Mouse (Mus musculus): Measurements from ENCODE around the gene Pqbp1. TPM values are rescaled to one million over a fixed set of nuclear protein-coding genes. Genes with fewer than 3 reads are reported as not detected.

Pqbp1 gene
- polyA plus RNA-seq, 1 experiment from 2014 or later = 209 TPM

- no peak for ATAC-seq (ENCODE audit: low FRiP score, low read depth)
- H3K9me3 ChIP-seq = no peaks in the 10 kb centered on the region
- H3K27me3 ChIP-seq = no peaks in the 10 kb centered on the region
- no peak overlapping the region for H3K9ac ChIP-seq
- H3K4me2 ChIP-seq = no peak overlapping the region
- 45% methylated on average over 3 of the region's 3 CpGs for WGBS
- H3K27ac ChIP-seq (replicated peaks) = no peak overlapping the region
- peaks cover 7% of the 10 kb centered on the region; the same call in 1 of the 2 replicates for H3K36me3 ChIP-seq
- no peak overlapping the region for H3K4me3 ChIP-seq
- no peaks in the 10 kb centered on the region for H3K4me1 ChIP-seq (replicated peaks)
Measured at GRCm38 (mm10) chrX:7869826-7870225, 29.2 kb downstream of the Pqbp1 start.

- peaks cover 7% of the 10 kb centered on the region; the same call in 1 of the 2 replicates for H3K36me3 ChIP-seq
- H3K4me1 ChIP-seq (replicated peaks) = no peaks in the 10 kb centered on the region
- no peaks in the 10 kb centered on the region for H3K27me3 ChIP-seq
- no peak for ATAC-seq (ENCODE audit: low FRiP score, low read depth)
- WGBS = 44% methylated on average over 2 of the region's 2 CpGs
- H3K27ac ChIP-seq (replicated peaks) = no peak overlapping the region
- H3K9ac ChIP-seq = no peak overlapping the region
- H3K9me3 ChIP-seq = no peaks in the 10 kb centered on the region
- no peak overlapping the region for H3K4me2 ChIP-seq
- H3K4me3 ChIP-seq = no peak overlapping the region
Measured at GRCm38 (mm10) chrX:7868506-7868905, 30.6 kb downstream of the Pqbp1 start.

- Histone ChIP-seq H3K27me3 (no peaks in the 10 kb centered on the region), H3K36me3 (peaks cover 3% of the 10 kb centered on the region; the same call in 1 of the 2 replicates), H3K27ac (replicated peaks) (no peak overlapping the region), H3K4me1 (replicated peaks) (no peaks in the 10 kb centered on the region), H3K4me3 (no peak overlapping the region), H3K9ac (no peak overlapping the region), H3K9me3 (no peaks in the 10 kb centered on the region), H3K4me2 (no peak overlapping the region)
- no peak for ATAC-seq (ENCODE audit: low FRiP score, low read depth)
- 100% methylated on average over 1 of the region's 1 CpGs for WGBS
Measured at GRCm38 (mm10) chrX:7867141-7867540, 31.9 kb downstream of the Pqbp1 start.

- H3K4me1 ChIP-seq (replicated peaks) = no peaks in the 10 kb centered on the region
- H3K27me3 ChIP-seq = no peaks in the 10 kb centered on the region
- H3K4me2 ChIP-seq = no peak overlapping the region
- H3K9me3 ChIP-seq = no peaks in the 10 kb centered on the region
- 71% methylated on average over 2 of the region's 2 CpGs for WGBS
- H3K4me3 ChIP-seq = no peak overlapping the region
- peaks cover 3% of the 10 kb centered on the region; the same call in 1 of the 2 replicates for H3K36me3 ChIP-seq
- ATAC-seq (ENCODE audit: low FRiP score, low read depth) = no peak
- H3K9ac ChIP-seq = no peak overlapping the region
- H3K27ac ChIP-seq (replicated peaks) = no peak overlapping the region
Measured at GRCm38 (mm10) chrX:7865786-7866185, 33.3 kb downstream of the Pqbp1 start.

- WGBS = 83% methylated on average over 2 of the region's 2 CpGs
- no peaks in the 10 kb centered on the region for H3K9me3 ChIP-seq
- no peaks in the 10 kb centered on the region for H3K27me3 ChIP-seq
- no peak overlapping the region for H3K4me3 ChIP-seq
- no peak overlapping the region for H3K27ac ChIP-seq (replicated peaks)
- ATAC-seq (ENCODE audit: low FRiP score, low read depth) = no peak
- no peak overlapping the region for H3K4me2 ChIP-seq
- no peak overlapping the region for H3K9ac ChIP-seq
- H3K4me1 ChIP-seq (replicated peaks) = no peaks in the 10 kb centered on the region
- H3K36me3 ChIP-seq = peaks cover 3% of the 10 kb centered on the region; the same call in 1 of the 2 replicates
Measured at GRCm38 (mm10) chrX:7865343-7865742, 33.7 kb downstream of the Pqbp1 start.

GRCm38 (mm10) chrX:7864551-7864950, 34.5 kb downstream of the Pqbp1 start:
- Histone ChIP-seq H3K9ac (no peak overlapping the region), H3K4me3 (no peak overlapping the region), H3K27ac (replicated peaks) (no peak overlapping the region), H3K27me3 (no peaks in the 10 kb centered on the region), H3K9me3 (no peaks in the 10 kb centered on the region), H3K4me2 (no peak overlapping the region), H3K4me1 (replicated peaks) (no peaks in the 10 kb centered on the region), H3K36me3 (peaks cover 3% of the 10 kb centered on the region; the same call in 1 of the 2 replicates)
- no peak for ATAC-seq (ENCODE audit: low FRiP score, low read depth)
- 62% methylated on average over 3 of the region's 3 CpGs for WGBS

- WGBS = 95% methylated on average over 1 of the region's 1 CpGs
- Histone ChIP-seq H3K9ac (no peak overlapping the region), H3K9me3 (no peaks in the 10 kb centered on the region), H3K27me3 (no peaks in the 10 kb centered on the region), H3K36me3 (peaks cover under 1% of the 10 kb centered on the region; the same call in 1 of the 2 replicates), H3K4me1 (replicated peaks) (no peaks in the 10 kb centered on the region), H3K4me2 (no peak overlapping the region), H3K4me3 (no peak overlapping the region), H3K27ac (replicated peaks) (no peak overlapping the region)
- no peak for ATAC-seq (ENCODE audit: low FRiP score, low read depth)
Measured at GRCm38 (mm10) chrX:7863181-7863580, 35.9 kb downstream of the Pqbp1 start.

GRCm38 (mm10) chrX:7859191-7859753, 39.8 kb downstream of the Pqbp1 start:
- Histone ChIP-seq H3K4me1 (replicated peaks) (no peaks in the 10 kb centered on the region), H3K9me3 (no peaks in the 10 kb centered on the region), H3K36me3 (no peaks in the 10 kb centered on the region), H3K4me2 (no peak overlapping the region), H3K27ac (replicated peaks) (no peak overlapping the region), H3K9ac (no peak overlapping the region), H3K27me3 (no peaks in the 10 kb centered on the region), H3K4me3 (no peak overlapping the region)
- no peak for ATAC-seq (ENCODE audit: low FRiP score, low read depth)
- 86% methylated on average over 3 of the region's 3 CpGs for WGBS

- WGBS = 38% methylated on average over 2 of the region's 2 CpGs
Measured at GRCm38 (mm10) chrX:7854578-7854977, 44.5 kb downstream of the Pqbp1 start.

GRCm38 (mm10) chrX:7847845-7848244, 51.2 kb downstream of the Pqbp1 start:
- Histone ChIP-seq H3K4me1 (replicated peaks) (peaks cover 22% of the 10 kb centered on the region), H3K27me3 (no peaks in the 10 kb centered on the region), H3K9ac (no peak overlapping the region), H3K27ac (replicated peaks) (no peak overlapping the region), H3K36me3 (peaks cover 2% of the 10 kb centered on the region; the same call in 1 of the 2 replicates), H3K4me3 (no peak overlapping the region), H3K4me2 (no peak overlapping the region), H3K9me3 (no peaks in the 10 kb centered on the region)
- ATAC-seq (ENCODE audit: low FRiP score, low read depth) = peak; percentile 80
- WGBS = 62% methylated on average over 2 of the region's 2 CpGs

More at GRCm38 (mm10) chrX:7854578-7854977, 44.5 kb downstream of the Pqbp1 start:
- Histone ChIP-seq H3K9me3 (no peaks in the 10 kb centered on the region), H3K4me3 (no peak overlapping the region), H3K4me2 (no peak overlapping the region), H3K36me3 (peaks cover 2% of the 10 kb centered on the region; the same call in 1 of the 2 replicates), H3K27me3 (no peaks in the 10 kb centered on the region), H3K27ac (replicated peaks) (no peak overlapping the region), H3K4me1 (replicated peaks) (no peaks in the 10 kb centered on the region), H3K9ac (no peak overlapping the region)
- ATAC-seq (ENCODE audit: low FRiP score, low read depth) = no peak

Other genes with a start within 250 kb of the Pqbp1 start
- gene Prickle3, start 242.0 kb downstream of the Pqbp1 start, polyA plus RNA-seq (2015; fragmentation: Nextera tagmentation; extraction: Ambion mirVana) = 1.6 and 2.0 TPM in 2 replicates
- 20.5 and 22.9 TPM in 2 replicates for gene Plp2, start 227.9 kb downstream of the Pqbp1 start, polyA plus RNA-seq (2015; fragmentation: Nextera tagmentation; extraction: Ambion mirVana)
- 0.08 and 0.10 TPM in 2 replicates for gene Magix, start 218.0 kb downstream of the Pqbp1 start, polyA plus RNA-seq (2015; fragmentation: Nextera tagmentation; extraction: Ambion mirVana)
- gene Gpkow, start 202.1 kb downstream of the Pqbp1 start, polyA plus RNA-seq (2015; fragmentation: Nextera tagmentation; extraction: Ambion mirVana) = 43.0 and 46.8 TPM in 2 replicates
- 30.9 and 32.1 TPM in 2 replicates for gene Wdr45, start 184.9 kb downstream of the Pqbp1 start, polyA plus RNA-seq (2015; fragmentation: Nextera tagmentation; extraction: Ambion mirVana)
- 1.9 TPM in 1 of 2 replicates, not detected in the other for gene Gm45208, start 177.0 kb downstream of the Pqbp1 start, polyA plus RNA-seq (2015; fragmentation: Nextera tagmentation; extraction: Ambion mirVana)
- gene Praf2, start 170.8 kb downstream of the Pqbp1 start, polyA plus RNA-seq (2015; fragmentation: Nextera tagmentation; extraction: Ambion mirVana) = 126 and 132 TPM in 2 replicates
- 63.2 and 66.1 TPM in 2 replicates for gene Ccdc120, start 148.4 kb downstream of the Pqbp1 start, polyA plus RNA-seq (2015; fragmentation: Nextera tagmentation; extraction: Ambion mirVana)
- 24.1 and 25.5 TPM in 2 replicates for gene Tfe3, start 136.7 kb downstream of the Pqbp1 start, polyA plus RNA-seq (2015; fragmentation: Nextera tagmentation; extraction: Ambion mirVana)
- 68.0 and 73.8 TPM in 2 replicates for gene Gripap1, start 109.5 kb downstream of the Pqbp1 start, polyA plus RNA-seq (2015; fragmentation: Nextera tagmentation; extraction: Ambion mirVana)
- gene Kcnd1, start 77.0 kb downstream of the Pqbp1 start, polyA plus RNA-seq (2015; fragmentation: Nextera tagmentation; extraction: Ambion mirVana) = 3.1 and 4.2 TPM in 2 replicates
- gene Otud5, start 57.9 kb downstream of the Pqbp1 start, polyA plus RNA-seq (2015; fragmentation: Nextera tagmentation; extraction: Ambion mirVana) = 48.1 and 48.3 TPM in 2 replicates
- 24.8 and 25.8 TPM in 2 replicates for gene Pim2, start 21.0 kb downstream of the Pqbp1 start, polyA plus RNA-seq (2015; fragmentation: Nextera tagmentation; extraction: Ambion mirVana)
- gene Slc35a2, start 15.2 kb downstream of the Pqbp1 start, polyA plus RNA-seq (2015; fragmentation: Nextera tagmentation; extraction: Ambion mirVana) = 45.7 and 47.7 TPM in 2 replicates
- 155 and 158 TPM in 2 replicates for gene Timm17b, start 88 bp upstream of the Pqbp1 start, polyA plus RNA-seq (2015; fragmentation: Nextera tagmentation; extraction: Ambion mirVana)
- not detected in 2 replicates for gene Gm10491, start 8.6 kb upstream of the Pqbp1 start, polyA plus RNA-seq (2015; fragmentation: Nextera tagmentation; extraction: Ambion mirVana)
- gene Gm10490, start 10.3 kb upstream of the Pqbp1 start, polyA plus RNA-seq (2015; fragmentation: Nextera tagmentation; extraction: Ambion mirVana) = not detected in 2 replicates
- gene Pcsk1n, start 20.6 kb upstream of the Pqbp1 start, polyA plus RNA-seq (2015; fragmentation: Nextera tagmentation; extraction: Ambion mirVana) = 294 and 338 TPM in 2 replicates
- 0.14 TPM in 1 of 2 replicates, not detected in the other for gene Eras, start 29.3 kb upstream of the Pqbp1 start, polyA plus RNA-seq (2015; fragmentation: Nextera tagmentation; extraction: Ambion mirVana)
- 68.0 and 73.6 TPM in 2 replicates for gene Hdac6, start 48.6 kb upstream of the Pqbp1 start, polyA plus RNA-seq (2015; fragmentation: Nextera tagmentation; extraction: Ambion mirVana)
- 0.22 TPM in 1 of 2 replicates, not detected in the other for gene Gata1, start 78.8 kb upstream of the Pqbp1 start, polyA plus RNA-seq (2015; fragmentation: Nextera tagmentation; extraction: Ambion mirVana)
- 0.25 and 0.79 TPM in 2 replicates for gene Glod5, start 119.2 kb upstream of the Pqbp1 start, polyA plus RNA-seq (2015; fragmentation: Nextera tagmentation; extraction: Ambion mirVana)
- 40.5 and 40.6 TPM in 2 replicates for gene Suv39h1, start 175.5 kb upstream of the Pqbp1 start, polyA plus RNA-seq (2015; fragmentation: Nextera tagmentation; extraction: Ambion mirVana)
- gene Was, start 191.2 kb upstream of the Pqbp1 start, polyA plus RNA-seq (2015; fragmentation: Nextera tagmentation; extraction: Ambion mirVana) = 0.07 and 0.13 TPM in 2 replicates
- 60.2 and 65.5 TPM in 2 replicates for gene Wdr13, start 233.6 kb upstream of the Pqbp1 start, polyA plus RNA-seq (2015; fragmentation: Nextera tagmentation; extraction: Ambion mirVana)
- gene Rbm3, start 246.6 kb upstream of the Pqbp1 start, polyA plus RNA-seq (2015; fragmentation: Nextera tagmentation; extraction: Ambion mirVana) = 289 and 303 TPM in 2 replicates

Measured in hindbrain, embryonic 15.5 days (tissue).